Mouse (Mus musculus) adrenal gland, adult (tissue): ENCODE results near the gene Fhl2.
"Not testable (repeated sequence)": the region's sequence is repeated elsewhere in the genome, so short reads cannot be mapped to it uniquely, and the experiment has no call there.

ENCODE experiments used
- DNase-seq, 2 experiments: peaks; one replicate each; pipeline ENCODE4 v3.0.0; 2022 to 2023; ENCODE audit warnings: low spot score in 1 of 2; ENCODE audit not compliant: inconsistent age in 2 of 2

Gene Fhl2

GRCm38 (mm10) chr1:43193423-43193822 lies 3.4 kb downstream of the Fhl2 start:
- no peak for DNase-seq

- DNase-seq, result no peak
These were observed 4.3 kb downstream of the Fhl2 start for GRCm38 (mm10) chr1:43192471-43192870.

- no peak for DNase-seq
These were observed 5.7 kb downstream of the Fhl2 start for GRCm38 (mm10) chr1:43191078-43191477.

DNA sequence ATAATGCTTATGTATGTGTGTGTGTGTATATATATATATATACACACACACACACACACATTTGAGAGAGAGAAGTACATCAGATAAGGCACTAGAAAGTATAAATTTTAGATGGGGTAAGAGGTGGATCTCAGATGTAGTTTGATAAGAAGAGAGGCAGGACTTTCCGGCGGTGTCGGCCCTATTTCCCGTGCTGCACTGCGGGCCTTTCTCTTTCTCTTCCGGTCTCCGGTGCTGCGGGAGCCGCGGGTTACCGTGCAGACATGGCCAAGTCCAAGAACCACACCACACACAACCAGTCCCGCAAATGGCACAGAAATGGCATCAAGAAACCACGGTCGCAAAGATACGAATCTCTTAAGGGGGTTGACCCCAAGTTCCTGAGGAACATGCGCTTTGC lies 7.9 kb downstream of the Fhl2 start:
- not testable (repeated sequence) for DNase-seq

- no peak for DNase-seq
These were observed 10.4 kb downstream of the Fhl2 start for GRCm38 (mm10) chr1:43186334-43186733.

GRCm38 (mm10) chr1:43180912-43181311 lies 15.9 kb downstream of the Fhl2 start:
- DNase-seq, result no peak

- DNase-seq, result no peak
These were observed 18.0 kb downstream of the Fhl2 start for GRCm38 (mm10) chr1:43178780-43179179.

GRCm38 (mm10) chr1:43178378-43178777 lies 18.4 kb downstream of the Fhl2 start:
- no peak for DNase-seq

DNA sequence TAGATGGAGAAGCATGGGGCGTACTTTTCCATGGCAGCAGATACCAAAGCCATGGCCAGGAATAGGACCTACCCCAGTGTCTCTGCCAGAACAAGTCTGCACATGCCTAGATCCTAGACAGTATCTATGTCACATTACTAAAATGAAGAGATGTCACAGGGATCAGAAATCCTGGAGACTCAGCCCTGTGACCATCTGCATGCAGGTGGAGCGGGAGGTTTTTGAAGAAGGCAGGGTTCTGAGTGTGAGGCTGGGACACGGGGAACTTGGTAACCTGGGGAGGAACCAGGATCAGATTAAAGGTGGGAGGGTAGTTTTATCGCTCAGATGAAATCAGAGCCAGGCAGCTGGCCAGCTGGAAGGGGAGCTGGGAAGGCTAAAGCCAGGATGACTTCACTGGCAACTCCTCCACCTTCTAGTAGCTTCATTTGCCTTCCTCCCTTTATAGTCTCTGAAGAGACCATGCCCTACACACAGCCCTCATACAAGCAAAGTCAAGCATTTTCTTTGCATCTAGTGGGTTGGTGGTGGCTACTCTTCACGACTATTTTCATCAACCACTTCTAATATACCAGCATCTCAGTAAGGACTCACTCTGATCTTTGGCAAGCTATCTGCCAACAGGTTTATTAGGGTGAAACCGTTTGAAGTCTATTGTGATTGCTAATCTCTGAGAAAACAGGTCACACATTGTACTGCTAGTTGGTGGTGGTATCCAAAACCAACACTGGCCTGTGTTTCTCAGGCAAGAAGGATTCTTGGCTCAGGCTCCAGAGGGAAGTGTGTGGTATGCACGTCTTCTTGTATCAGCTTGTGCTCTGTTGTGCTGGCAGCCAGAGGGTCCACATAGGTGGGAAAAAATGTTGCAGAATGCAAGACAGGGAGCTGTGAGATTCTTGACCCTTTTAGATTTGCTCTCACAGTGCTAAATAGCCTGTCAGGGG lies 23.2 kb downstream of the Fhl2 start:
- no peak for DNase-seq

GRCm38 (mm10) chr1:43171816-43172215 lies 25.0 kb downstream of the Fhl2 start:
- no peak for DNase-seq

- no peak for DNase-seq
These were observed 25.7 kb downstream of the Fhl2 start for GRCm38 (mm10) chr1:43171093-43171492.

DNA sequence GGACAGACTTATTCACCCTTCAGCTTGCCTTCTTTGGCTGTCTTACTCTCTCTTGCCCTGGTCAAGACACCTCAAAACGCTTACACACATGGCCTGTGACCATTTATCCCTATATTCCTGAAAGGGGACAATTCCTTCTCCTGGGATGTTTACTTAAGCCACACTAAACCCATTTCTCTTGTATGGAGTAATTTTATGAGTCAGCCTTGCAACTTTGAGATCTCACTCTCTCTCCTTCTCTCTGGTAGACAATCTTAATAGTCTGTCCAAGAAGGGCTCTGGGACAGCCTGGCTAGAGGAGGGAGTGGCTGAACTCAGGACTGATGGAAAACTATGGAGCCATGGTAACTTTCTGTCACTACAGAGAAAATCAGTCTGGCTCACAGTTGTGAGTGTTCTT lies 27.1 kb downstream of the Fhl2 start:
- DNase-seq, result no peak

DNA sequence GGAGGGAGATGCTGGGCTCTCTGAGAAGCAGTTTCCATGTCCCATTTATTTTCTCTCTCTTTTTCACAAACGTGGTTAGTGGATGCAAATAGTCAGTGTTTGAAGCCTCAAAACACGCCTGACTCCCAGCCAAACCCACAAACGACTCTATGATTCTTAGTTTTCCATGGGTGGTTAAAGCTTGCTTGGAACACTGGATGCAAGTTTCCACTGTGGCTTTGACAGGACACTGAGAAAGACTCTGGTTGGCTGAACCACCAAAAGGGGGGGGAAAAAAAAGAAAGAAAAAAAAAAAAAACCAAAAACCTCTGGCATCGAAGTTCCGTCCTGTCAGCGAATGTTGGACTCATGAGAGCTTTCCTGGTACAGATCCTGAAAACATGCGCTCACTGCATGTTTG lies 27.6 kb downstream of the Fhl2 start:
- no peak for DNase-seq

DNA sequence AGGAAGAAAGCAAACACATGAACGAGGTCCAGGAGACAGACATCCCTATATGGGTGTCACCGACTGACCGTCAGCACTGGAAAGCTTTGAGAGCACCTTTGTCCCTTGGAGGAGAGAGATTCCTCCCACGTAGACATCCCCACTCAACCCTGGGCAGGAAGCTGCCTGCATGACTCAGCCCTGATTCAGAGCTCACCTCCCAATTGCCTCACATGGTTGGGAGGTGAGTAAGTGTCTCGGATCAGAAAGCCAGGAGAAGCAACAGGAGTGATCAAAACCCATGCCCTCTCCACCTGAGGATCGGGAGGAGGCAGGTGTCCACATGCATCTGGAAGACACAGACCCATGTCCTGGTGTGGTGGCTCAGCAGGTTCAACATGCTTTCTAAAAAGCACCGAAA lies 28.2 kb downstream of the Fhl2 start:
- peak in 1 of 2 experiments; percentile 54 for DNase-seq

DNA sequence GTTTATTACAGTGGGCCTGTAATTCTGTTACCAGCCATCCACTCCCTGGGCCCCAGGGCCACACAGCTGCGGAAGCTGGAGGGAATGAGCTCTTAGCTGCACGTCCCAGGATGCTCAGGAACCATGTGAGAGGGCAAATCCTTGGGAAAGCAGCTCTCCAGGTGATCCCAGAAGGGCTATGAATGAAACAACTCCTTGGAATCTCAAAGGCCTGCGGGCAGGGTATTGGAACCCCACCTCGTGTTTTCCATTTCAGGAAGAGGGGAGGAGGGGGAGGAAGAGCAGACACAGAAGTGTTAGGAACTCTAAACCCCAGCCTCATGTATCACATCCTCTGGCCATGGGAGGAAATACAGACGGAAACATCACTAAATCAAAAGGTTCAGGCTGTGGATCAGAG lies 28.8 kb downstream of the Fhl2 start:
- DNase-seq, result no peak

DNA sequence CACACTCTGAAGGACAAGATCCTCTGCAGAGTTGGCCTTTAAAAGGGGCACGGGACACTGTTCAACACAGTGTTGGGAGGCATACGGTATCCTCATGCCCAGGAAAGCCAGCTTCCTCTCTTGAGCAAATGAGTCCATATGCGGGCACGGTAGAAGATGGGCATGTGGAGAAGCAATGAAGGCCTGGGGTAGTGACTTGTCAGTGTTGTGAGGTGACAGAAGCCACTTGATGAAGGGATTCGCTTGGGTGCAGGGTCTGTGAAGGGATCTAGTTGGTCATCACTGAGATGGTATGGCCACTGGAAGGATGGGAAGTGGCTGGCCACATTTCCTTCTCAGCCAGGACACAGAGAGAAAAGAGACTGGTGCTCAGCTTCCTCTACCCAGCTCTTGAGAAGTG lies 32.2 kb downstream of the Fhl2 start:
- DNase-seq, result no peak

DNA sequence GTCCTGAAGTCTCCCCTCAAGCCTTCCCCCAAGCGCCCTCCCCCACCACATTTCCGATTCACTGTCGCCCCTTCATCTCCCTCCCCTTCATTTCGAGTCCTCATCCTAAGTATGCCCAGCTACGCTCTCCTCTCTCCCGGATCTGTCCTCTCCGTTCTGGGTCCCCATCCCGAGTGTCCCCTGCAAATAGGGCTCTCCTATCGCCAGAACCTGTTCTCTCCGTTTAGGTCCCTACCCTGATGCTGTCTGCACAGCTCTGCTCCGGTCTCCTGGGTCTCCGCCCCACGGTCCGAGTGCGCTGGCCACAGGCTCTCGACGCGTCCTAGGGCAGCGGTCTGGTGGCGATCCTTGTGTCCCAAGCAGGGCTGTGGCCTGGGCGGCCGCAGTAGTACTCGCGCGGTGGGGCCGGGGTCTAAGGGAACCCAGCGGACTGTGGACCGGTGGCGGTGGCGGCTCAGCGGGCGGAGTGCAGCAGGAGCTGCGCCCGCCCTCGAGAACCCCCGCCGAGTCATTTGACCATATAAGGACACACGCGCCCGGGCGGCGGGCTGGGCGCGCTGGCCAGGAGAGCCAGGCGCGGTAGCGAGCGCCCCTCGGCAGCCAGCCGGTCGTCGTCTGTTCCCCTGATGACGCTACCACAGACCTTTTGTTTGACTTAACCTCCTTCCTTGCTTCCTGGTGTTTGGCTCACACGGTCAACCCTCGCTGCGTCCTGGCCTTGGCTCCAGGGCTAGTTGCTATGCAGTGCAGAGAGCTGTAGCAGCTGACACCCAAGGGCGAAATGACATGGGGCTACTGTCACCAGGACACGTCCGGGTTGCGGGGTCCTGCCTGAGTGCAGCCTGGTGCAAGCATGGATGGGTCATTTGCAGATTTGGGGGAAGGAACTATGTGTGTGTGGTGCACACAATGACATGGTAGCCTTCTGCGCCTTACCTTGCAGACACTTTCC lies 33.0 kb downstream of the Fhl2 start:
- DNase-seq, result peak; percentile 74 to 89

DNA sequence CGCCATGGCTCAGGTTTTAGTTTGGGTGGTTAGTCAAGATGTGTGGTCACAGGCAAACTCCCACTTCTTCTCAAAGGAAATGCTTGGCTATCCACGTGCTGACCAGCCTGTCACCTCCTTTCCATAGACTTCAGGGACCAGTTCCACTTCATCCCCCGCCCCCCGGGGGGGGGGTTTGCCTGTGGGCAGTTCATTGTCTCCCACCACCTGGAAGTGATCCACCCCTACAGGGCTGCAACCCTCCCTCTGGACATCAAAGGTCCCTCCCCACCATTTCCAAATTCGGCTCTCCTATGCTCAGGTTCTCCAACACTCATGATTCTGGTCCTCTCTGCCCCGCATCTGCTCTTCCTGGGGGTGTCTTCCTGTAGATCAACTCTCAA lies 33.7 kb downstream of the Fhl2 start:
- DNase-seq, result no peak

DNA sequence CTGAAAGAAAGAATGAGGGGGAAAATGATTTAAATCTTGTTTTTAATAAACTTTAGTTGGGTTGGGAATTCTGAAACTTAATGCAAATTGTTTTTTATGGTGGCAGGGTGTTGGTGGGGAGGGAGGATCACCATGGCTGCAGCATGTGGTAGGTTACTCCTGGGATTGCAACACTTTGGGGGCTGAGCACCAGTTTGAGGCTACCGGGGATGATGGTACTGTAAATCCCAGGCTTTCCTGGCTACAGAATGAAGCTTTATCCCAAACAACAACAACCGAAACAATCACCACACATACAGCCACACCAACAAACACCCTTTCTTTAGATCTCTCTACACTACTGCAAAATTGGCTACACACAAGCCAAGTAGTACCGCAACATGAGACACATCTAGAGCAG lies 34.4 kb downstream of the Fhl2 start:
- no peak for DNase-seq

DNA sequence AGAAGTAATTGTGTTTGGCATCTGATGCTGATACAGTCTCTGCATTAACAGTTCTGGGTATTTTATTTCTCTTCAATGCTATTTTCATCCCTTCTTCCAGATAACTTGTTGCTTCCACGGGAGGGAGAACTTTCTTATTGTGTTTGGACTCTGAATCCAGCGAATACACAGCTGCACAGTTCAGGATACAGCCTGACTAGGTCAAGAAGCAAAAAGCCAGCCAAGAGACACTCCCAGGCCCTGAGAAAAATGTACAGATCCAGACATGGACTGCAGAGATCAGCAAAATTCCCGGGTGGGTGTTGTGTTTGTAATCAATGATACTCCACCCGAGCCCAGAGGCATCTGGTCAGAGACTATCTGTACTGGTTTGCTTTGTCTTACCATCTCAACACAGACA lies 37.4 kb downstream of the Fhl2 start:
- DNase-seq, result no peak

DNA sequence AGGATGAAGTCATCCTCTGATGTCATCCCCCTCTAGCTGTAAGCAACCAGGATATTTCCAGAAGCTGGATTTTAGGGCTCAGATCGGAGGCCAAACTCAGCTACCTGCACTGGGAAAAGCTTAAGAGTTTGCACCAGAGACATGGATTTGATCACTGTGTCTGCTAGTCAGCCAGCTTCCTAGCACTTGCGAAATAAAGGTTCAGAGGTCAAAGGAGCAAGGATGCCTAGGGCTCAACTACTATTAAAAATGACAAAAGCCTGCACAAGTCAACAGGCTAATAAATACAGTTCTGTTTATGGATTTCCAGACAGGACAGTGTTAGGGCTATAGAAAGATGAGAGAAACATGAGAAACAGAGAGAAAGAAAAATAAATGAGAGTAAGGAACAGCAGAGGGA lies 38.9 kb downstream of the Fhl2 start:
- DNase-seq, result no peak

DNA sequence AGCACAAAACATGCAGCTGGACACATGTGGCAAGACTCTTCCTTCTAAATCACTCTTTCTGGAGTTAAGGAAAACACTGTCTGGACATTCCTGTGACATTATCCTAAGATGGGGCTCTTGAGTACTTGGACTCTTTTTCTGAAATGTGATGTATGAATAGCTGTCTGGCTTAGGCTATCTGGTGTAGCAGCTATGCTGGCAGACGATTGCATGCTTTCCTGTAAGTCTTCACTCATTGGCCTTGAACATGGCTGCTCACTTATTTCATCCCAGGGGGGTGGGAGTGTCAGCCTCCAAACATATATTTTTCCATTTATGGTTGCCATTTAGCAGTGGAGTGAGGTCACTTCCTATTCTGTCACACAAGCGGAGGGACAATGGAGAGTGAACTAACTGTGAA lies 42.3 kb downstream of the Fhl2 start:
- DNase-seq, result no peak
